Mouse (Mus musculus): ENCODE measurements around the gene Prdm13. TPM values are rescaled to one million over a fixed set of nuclear protein-coding genes. Genes with fewer than 3 reads are reported as not detected.

Gene Prdm13
- polyA plus RNA-seq, 1 experiment from 2014 or later = 0.44 TPM

DNA sequence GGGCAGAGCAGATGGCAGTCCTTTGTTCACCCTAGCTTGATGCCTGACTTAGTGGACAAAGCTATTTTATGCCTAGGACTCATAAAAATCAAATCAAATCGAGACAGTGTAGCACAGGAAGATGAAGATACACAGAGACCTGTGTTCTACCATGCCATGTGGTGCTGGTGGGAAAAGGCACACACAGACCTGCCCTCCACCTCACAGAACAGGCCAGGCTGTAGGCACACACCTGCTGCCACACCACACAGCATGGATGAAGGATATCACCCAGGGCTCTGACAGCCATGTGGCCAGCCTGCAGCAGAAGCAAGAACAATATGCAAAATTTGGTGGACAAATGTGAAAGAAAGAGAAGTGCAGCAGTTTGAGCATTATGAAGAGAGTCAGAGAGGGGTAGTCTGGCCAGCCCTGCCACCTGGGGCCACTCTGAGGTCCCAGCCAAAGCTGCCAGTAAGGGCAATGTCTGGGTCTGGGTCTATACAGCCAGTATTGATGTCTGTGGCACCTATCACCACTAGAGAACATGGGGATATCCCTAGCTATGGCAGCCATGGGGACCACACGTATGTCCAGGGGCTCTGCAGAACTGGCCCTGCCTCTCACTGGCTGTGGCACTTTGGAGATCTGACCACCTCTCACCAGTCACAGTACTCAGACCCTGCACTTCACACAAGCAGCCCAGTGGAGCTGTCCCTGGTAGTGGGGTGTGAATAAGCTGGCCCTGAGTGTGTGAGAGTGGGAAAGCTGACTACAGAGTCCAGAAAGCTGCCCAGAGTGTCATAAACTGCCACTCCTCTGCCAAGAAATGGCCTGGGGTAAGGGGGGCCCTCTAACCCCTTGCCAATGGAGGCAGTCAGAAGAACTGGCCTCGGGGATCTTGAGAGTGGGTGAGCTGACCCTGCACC is 57.1 kb downstream of the Prdm13 start:
- Histone ChIP-seq H3K27me3 (replicated peaks; ENCODE audit: control insufficient read depth, insufficient read depth, low read length) (no peaks in the 10 kb centered on the region), H3K4me2 (ENCODE audit: low read length) (no peak overlapping the region), H3K27ac (ENCODE audit: low read depth, low read length) (no peak overlapping the region), H3K9ac (ENCODE audit: low read length) (no peak overlapping the region), H3K4me3 (ENCODE audit: low read depth, low read length) (no peak overlapping the region), H3K4me1 (ENCODE audit: control insufficient read depth, insufficient read depth, low read length) (peaks cover 4% of the 10 kb centered on the region; the same call in 1 of the 2 replicates), H3K9me3 (replicated peaks; ENCODE audit: control insufficient read depth, low read length) (no peaks in the 10 kb centered on the region), H3K36me3 (ENCODE audit: control insufficient read depth, insufficient read depth, low read length) (no peaks in the 10 kb centered on the region)
- DNase-seq (ENCODE audit: low spot score) = no peak
- WGBS = 48% methylated on average over 3 of the region's 3 CpGs
- ATAC-seq = peak; percentile 32; the same call in 1 of the 2 replicates

Other genes with a start within 250 kb of the Prdm13 start
- gene Ccnc, start 41.7 kb upstream of the Prdm13 start, polyA plus RNA-seq (2014; fragmentation: Nextera tagmentation; extraction: Ambion mirVana) = 74.5 and 79.6 TPM in 2 replicates
- gene Usp45, start 81.2 kb upstream of the Prdm13 start, polyA plus RNA-seq (2014; fragmentation: Nextera tagmentation; extraction: Ambion mirVana) = 8.7 and 10.4 TPM in 2 replicates
- 16.5 and 17.1 TPM in 2 replicates for gene Tstd3, start 81.2 kb upstream of the Prdm13 start, polyA plus RNA-seq (2014; fragmentation: Nextera tagmentation; extraction: Ambion mirVana)
- 123 and 157 TPM in 2 replicates for gene Pnisr, start 161.6 kb upstream of the Prdm13 start, polyA plus RNA-seq (2014; fragmentation: Nextera tagmentation; extraction: Ambion mirVana)
- 18.0 and 18.6 TPM in 2 replicates for gene Coq3, start 193.7 kb upstream of the Prdm13 start, polyA plus RNA-seq (2014; fragmentation: Nextera tagmentation; extraction: Ambion mirVana)
- 16.2 and 16.4 TPM in 2 replicates for gene Faxc, start 245.4 kb upstream of the Prdm13 start, polyA plus RNA-seq (2014; fragmentation: Nextera tagmentation; extraction: Ambion mirVana)

Data from forebrain, embryonic 14.5 days (tissue).